Mouse (Mus musculus) bone marrow macrophage, adult 2 months (primary cell): ENCODE data around the gene Lrrtm3. TPM values are rescaled to one million over a fixed set of nuclear protein-coding genes. Genes with fewer than 3 reads are reported as not detected.

Experiments used
- H3K27ac ChIP-seq: 2 replicates; pipeline ENCODE4 v1.5.1; 2012; ENCODE audit warnings: low read depth, low read length; ENCODE audit not compliant: insufficient read depth
- H3K4me1 ChIP-seq: 2 replicates; pipeline ENCODE4 v1.6.1; 2012; ENCODE audit warnings: low read length; ENCODE audit not compliant: control insufficient read depth, insufficient read depth
- H3K4me3 ChIP-seq: 2 replicates; pipeline ENCODE4 v1.5.1; 2012; ENCODE audit warnings: mild to moderate bottlenecking, low read length, moderate library complexity; ENCODE audit not compliant: insufficient read depth
- CTCF ChIP-seq: IDR thresholded peaks from 2 replicates; pipeline ENCODE4 v1.5.1; 2012; ENCODE audit warnings: low read depth, mild to moderate bottlenecking, low read length, moderate library complexity
- POLR2A ChIP-seq: IDR thresholded peaks from 2 replicates; pipeline ENCODE4 v1.6.1; 2012; ENCODE audit warnings: mild to moderate bottlenecking, low read depth, low read length, borderline replicate concordance
- polyA plus RNA-seq: library from polyadenylated mRNA; stranded (reverse); fragments of >200 nt; gene quantifications from 2 replicates; pipeline ENCODE4 v1.2.4, GENCODE M21; 2012; ENCODE audit not compliant: missing spikeins, insufficient read depth, insufficient read length

Lrrtm3 gene
- polyA plus RNA-seq, 1 experiment, result not detected

GRCm38 (mm10) chr10:63979410-63979809 lies 110.7 kb downstream of the Lrrtm3 start:
- TF ChIP-seq CTCF, result no peak
- no peak for TF ChIP-seq POLR2A
- no peak overlapping the region for H3K27ac ChIP-seq
- no peak overlapping the region for H3K4me3 ChIP-seq
- H3K4me1 ChIP-seq, result no peaks in the 10 kb centered on the region

GRCm38 (mm10) chr10:63978969-63979368 lies 111.1 kb downstream of the Lrrtm3 start:
- TF ChIP-seq POLR2A (no peak), CTCF (no peak)
- no peaks in the 10 kb centered on the region for H3K4me1 ChIP-seq
- no peak overlapping the region for H3K4me3 ChIP-seq
- no peak overlapping the region for H3K27ac ChIP-seq

GRCm38 (mm10) chr10:63978535-63978934 lies 111.5 kb downstream of the Lrrtm3 start:
- Histone ChIP-seq H3K27ac (no peak overlapping the region), H3K4me1 (no peaks in the 10 kb centered on the region)

DNA sequence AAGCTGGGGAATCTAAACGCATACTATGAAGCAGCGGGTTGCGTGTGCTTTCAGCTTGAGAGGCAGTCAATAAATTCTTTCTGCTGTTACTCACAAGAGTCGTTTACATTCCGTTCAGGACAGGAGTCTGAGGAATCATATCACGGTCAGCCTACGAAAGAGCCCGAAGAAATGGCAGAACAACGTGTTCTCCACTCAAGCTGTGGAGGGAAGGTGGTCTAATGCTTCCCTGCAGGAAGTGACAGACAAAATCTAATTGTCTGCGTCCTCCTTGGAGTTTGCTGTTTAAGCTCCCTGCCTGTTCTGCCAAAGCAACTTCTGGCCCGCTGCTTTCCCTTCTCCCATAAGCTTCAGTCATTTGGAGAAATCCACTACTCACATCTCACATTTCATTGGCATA lies 112.0 kb downstream of the Lrrtm3 start:
- no peak overlapping the region for H3K4me3 ChIP-seq
- no peak for TF ChIP-seq POLR2A
- no peak for TF ChIP-seq CTCF
- H3K27ac ChIP-seq, result no peak overlapping the region
- no peaks in the 10 kb centered on the region for H3K4me1 ChIP-seq

More at GRCm38 (mm10) chr10:63978535-63978934, 111.5 kb downstream of the Lrrtm3 start:
- TF ChIP-seq CTCF (no peak), POLR2A (no peak)
- no peak overlapping the region for H3K4me3 ChIP-seq

GRCm38 (mm10) chr10:63972300-63972699 lies 117.8 kb downstream of the Lrrtm3 start:
- TF ChIP-seq CTCF (no peak), POLR2A (no peak)
- no peak overlapping the region for H3K4me3 ChIP-seq
- no peak overlapping the region for H3K27ac ChIP-seq
- no peaks in the 10 kb centered on the region for H3K4me1 ChIP-seq

GRCm38 (mm10) chr10:63954308-63954930 lies 135.7 kb downstream of the Lrrtm3 start:
- TF ChIP-seq POLR2A, result no peak
- peak overlapping the region; percentile 58 for H3K27ac ChIP-seq
- no peak overlapping the region for H3K4me3 ChIP-seq
- no peaks in the 10 kb centered on the region for H3K4me1 ChIP-seq

- no peak overlapping the region for H3K27ac ChIP-seq
- TF ChIP-seq CTCF (no peak), POLR2A (no peak)
Observed at GRCm38 (mm10) chr10:63951481-63951880, 138.6 kb downstream of the Lrrtm3 start.

GRCm38 (mm10) chr10:63950867-63951266 lies 139.2 kb downstream of the Lrrtm3 start:
- Histone ChIP-seq H3K27ac (no peak overlapping the region), H3K4me3 (no peak overlapping the region), H3K4me1 (no peaks in the 10 kb centered on the region)
- TF ChIP-seq CTCF (no peak), POLR2A (no peak)

More at GRCm38 (mm10) chr10:63951481-63951880, 138.6 kb downstream of the Lrrtm3 start:
- H3K4me3 ChIP-seq, result no peak overlapping the region
- H3K4me1 ChIP-seq, result no peaks in the 10 kb centered on the region

DNA sequence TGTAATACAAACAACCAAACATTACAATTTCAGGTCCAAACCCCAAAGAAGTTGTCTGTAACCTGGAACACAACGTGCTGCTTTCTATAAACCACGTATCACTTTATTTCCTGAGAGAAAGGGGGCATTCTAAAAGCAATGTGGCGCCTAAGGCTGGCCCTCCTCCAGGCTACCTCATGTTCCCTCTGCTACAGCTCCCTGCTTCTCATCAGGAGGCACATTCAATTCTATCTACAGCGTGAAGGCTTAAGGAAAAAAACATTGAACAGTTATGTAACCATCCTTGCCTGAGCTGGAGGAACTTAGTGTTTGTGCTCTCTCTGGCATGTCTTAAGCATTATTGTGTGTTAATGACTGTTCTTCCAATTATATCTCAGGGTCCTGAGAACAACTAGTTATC lies 142.8 kb downstream of the Lrrtm3 start:
- Histone ChIP-seq H3K27ac (no peak overlapping the region), H3K4me1 (no peaks in the 10 kb centered on the region), H3K4me3 (no peak overlapping the region)
- TF ChIP-seq POLR2A (no peak), CTCF (no peak)

- no peak overlapping the region for H3K4me3 ChIP-seq
- TF ChIP-seq CTCF (no peak), POLR2A (no peak)
Observed at GRCm38 (mm10) chr10:63945534-63945933, 144.5 kb downstream of the Lrrtm3 start.

More at GRCm38 (mm10) chr10:63945534-63945933, 144.5 kb downstream of the Lrrtm3 start:
- no peaks in the 10 kb centered on the region for H3K4me1 ChIP-seq
- H3K27ac ChIP-seq, result no peak overlapping the region
